Mouse (Mus musculus): ENCODE results near the gene Ccdc158.

- TF ChIP-seq TCF3 (IDR thresholded peaks at IDR 0.05; ENCODE audit: insufficient read length, low read depth) = no peak
- no peak for TF ChIP-seq POLR2A (IDR thresholded peaks at IDR 0.05; ENCODE audit: insufficient read length, low read depth)
- no peak for TF ChIP-seq MAX (IDR thresholded peaks at IDR 0.05; ENCODE audit: low read depth)
- no peak for TF ChIP-seq REST (IDR thresholded peaks at IDR 0.05; ENCODE audit: insufficient read depth, insufficient read length)
- TF ChIP-seq POLR2AphosphoS2 (IDR thresholded peaks at IDR 0.05; ENCODE audit: insufficient read length, low read depth) = no peak
- no peak for TF ChIP-seq MYOD1 (IDR thresholded peaks at IDR 0.05; ENCODE audit: control insufficient read depth in 1 of 3, insufficient read length in 2 of 3, low read depth in 2 of 3)
- no peak for TF ChIP-seq MYOG (IDR thresholded peaks at IDR 0.05; ENCODE audit: control insufficient read depth in 1 of 3, insufficient read depth in 1 of 3, insufficient read length in 2 of 3, low read depth in 2 of 3)
- TF ChIP-seq TCF12 (IDR thresholded peaks at IDR 0.05; ENCODE audit: insufficient read depth, poor library complexity, severe bottlenecking) = no peak
- no peak for TF ChIP-seq USF1 (IDR thresholded peaks at IDR 0.05; ENCODE audit: low read depth)
- no peak for TF ChIP-seq SRF (IDR thresholded peaks at IDR 0.05; ENCODE audit: control insufficient read depth, insufficient read length, low read depth)
These were observed 10.8 kb downstream of the Ccdc158 start for GRCm38 (mm10) chr5:92664321-92664720.
